Mouse (Mus musculus): ENCODE results near the gene Sap25.
"Not testable (repeated sequence)": the region's sequence is repeated elsewhere in the genome, so short reads cannot be mapped to it uniquely, and the experiment has no call there.

Sap25 gene

GRCm38 (mm10) chr5:137641054-137641453 is at the start of gene Sap25:
TSS of gene Sap25 (plus strand) at chr5:137641334.
- DNase-seq = no peak

- no peak for DNase-seq
Observed at GRCm38 (mm10) chr5:137595921-137596320, 45.2 kb upstream of the Sap25 start.

- DNase-seq = no peak
Observed at GRCm38 (mm10) chr5:137596601-137597261, 44.4 kb upstream of the Sap25 start.

GRCm38 (mm10) chr5:137597625-137598024 is 43.5 kb upstream of the Sap25 start:
- DNase-seq = no peak

GRCm38 (mm10) chr5:137598100-137598826 is 42.9 kb upstream of the Sap25 start:
- no peak for DNase-seq

- no peak for DNase-seq
Observed at GRCm38 (mm10) chr5:137599600-137599999, 41.5 kb upstream of the Sap25 start.

GRCm38 (mm10) chr5:137600281-137600618 is 40.9 kb upstream of the Sap25 start:
- no peak for DNase-seq

- DNase-seq = peak; percentile 95
Observed at GRCm38 (mm10) chr5:137600619-137601364, 40.3 kb upstream of the Sap25 start, which contains the start of gene Mospd3. TSS of gene Mospd3 (minus strand) at chr5:137601058.

GRCm38 (mm10) chr5:137601365-137601729 is 39.8 kb upstream of the Sap25 start:
- no peak for DNase-seq

- DNase-seq = no peak
Observed at GRCm38 (mm10) chr5:137607860-137608653, 33.1 kb upstream of the Sap25 start.

- DNase-seq = no peak
Observed at GRCm38 (mm10) chr5:137608654-137609190, 32.4 kb upstream of the Sap25 start.

- DNase-seq = no peak
Observed at GRCm38 (mm10) chr5:137609292-137609691, 31.8 kb upstream of the Sap25 start.

- DNase-seq = no peak
Observed at GRCm38 (mm10) chr5:137610056-137610455, 31.1 kb upstream of the Sap25 start.

GRCm38 (mm10) chr5:137610548-137611244 is 30.4 kb upstream of the Sap25 start:
- DNase-seq = no peak

- no peak for DNase-seq
Observed at GRCm38 (mm10) chr5:137611245-137611602, 29.9 kb upstream of the Sap25 start.

- no peak for DNase-seq
Observed at GRCm38 (mm10) chr5:137613076-137613475, 28.1 kb upstream of the Sap25 start.

- DNase-seq = no peak
Observed at GRCm38 (mm10) chr5:137613550-137613949, 27.6 kb upstream of the Sap25 start, which contains the start of gene Pcolce. TSS of gene Pcolce (minus strand) at chr5:137613784.

GRCm38 (mm10) chr5:137614921-137615320 is 26.2 kb upstream of the Sap25 start:
- not testable (repeated sequence) for DNase-seq

- DNase-seq = no peak
Observed at GRCm38 (mm10) chr5:137615347-137615746, 25.8 kb upstream of the Sap25 start.

- no peak for DNase-seq
Observed at GRCm38 (mm10) chr5:137623937-137624530, 17.1 kb upstream of the Sap25 start.

- DNase-seq = no peak
Observed at GRCm38 (mm10) chr5:137627991-137628390, 13.1 kb upstream of the Sap25 start.

Data from right cerebral cortex, postnatal 25 days (tissue).